Mouse (Mus musculus) layer of hippocampus, adult 9-11 months (tissue): Measurements from ENCODE around the gene Slamf8.

Experiments
- DNase-seq: peaks from one replicate; pipeline ENCODE4 v3.0.0; 2022

Gene Slamf8

DNA sequence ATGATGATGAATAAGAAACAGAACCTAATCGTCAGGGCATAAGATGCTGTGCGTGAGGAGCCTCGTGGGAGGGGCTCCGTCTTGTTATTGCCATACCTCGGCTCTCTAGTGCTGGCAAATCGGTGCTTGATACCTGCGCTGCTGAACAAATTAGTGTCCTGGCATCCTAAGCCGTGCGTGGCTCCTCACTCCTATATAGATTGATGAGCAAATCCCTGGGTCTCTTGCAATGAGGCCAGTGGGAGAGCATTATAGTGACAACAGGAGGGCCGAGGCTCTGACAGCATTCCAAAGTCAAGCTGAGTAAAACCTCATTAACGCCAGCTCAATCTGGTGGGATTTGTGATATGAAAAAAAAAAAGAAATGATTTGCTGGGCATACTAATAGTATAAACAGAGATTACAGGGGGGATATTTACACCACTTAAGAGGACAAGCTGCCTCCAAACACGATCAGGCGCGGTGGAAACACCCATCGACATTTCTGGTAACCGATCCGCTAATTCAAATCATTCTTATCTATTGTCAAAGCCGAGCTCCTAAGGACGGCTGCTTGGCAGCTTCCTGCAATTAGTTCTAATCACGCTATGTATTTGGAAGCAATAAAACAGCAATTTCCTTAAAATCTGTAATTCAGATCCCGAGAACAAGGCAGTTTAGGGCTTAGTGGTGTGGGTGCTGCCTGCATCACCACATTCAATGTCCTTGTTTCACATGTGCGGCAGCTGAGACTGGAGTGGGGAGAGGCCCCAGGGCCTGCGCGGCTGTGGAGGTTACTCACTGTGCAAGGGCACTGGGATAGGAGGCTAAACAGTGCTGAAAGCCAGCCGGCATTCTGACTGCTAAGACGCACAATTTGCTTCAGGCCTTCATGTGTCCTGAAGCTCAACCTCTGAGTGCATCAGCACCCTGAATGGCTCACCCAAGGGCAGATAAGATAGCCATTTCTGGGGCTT, 4.5 kb downstream of the Slamf8 start:
- DNase-seq, result no peak

DNA sequence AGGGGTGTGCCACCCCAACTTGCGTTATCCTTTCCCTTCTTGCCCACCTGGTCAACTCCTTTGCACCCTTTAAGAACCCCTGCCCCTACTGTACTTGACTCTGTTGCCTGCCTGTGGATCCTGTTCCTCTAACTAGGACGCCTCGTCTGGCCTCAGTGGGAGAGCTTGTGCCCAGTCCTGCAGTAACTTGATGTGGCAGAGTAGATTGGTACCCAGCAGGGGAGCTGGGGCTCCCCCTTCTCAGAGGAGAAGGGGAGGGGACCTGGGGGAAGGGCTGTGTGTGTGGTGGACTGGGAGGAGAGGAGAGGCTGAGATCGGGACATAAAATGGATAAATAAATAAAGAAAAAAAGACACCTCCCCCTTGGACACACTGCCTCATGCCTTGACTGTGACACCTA, 5.3 kb downstream of the Slamf8 start:
- DNase-seq, result no peak

DNA sequence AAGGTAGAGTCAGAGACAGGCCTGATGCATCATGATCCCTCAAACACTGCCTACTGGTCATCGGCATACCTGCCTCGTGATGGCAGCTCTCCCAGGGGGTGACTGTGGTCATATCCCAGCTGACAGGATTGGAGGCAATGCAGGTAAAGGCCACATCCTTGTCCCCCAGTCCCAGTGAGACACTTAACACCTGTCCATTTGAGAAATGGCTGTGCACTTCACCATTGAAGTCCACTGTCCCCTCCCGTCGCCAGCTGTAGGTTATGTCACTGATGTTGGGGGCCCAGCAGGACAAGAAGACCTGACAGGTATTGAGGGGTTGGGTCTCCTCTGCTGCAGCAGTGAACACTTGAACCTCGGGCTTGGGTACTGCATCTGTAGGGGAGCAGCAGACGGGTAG, 6.1 kb downstream of the Slamf8 start:
- DNase-seq, result no peak

DNA sequence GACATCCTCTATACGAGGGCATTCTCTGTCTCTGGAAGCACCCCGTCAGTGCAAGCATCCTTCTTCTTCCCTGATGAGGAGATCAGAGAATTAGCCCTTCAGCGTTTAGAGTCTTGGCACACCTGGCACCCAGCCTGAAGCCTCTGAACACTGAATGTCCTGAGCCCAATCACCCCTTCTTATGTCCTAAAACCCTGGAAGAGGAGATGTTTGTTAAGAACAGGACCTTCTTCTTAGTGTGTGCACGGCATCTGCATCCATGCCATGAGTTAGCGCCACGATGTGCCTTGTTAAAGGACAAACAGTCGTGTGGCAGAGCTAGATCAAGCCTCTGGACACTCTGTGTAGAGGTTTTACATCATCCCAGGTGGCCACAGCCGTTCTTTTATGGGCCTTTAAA, 7.9 kb downstream of the Slamf8 start:
- DNase-seq, result no peak

DNA sequence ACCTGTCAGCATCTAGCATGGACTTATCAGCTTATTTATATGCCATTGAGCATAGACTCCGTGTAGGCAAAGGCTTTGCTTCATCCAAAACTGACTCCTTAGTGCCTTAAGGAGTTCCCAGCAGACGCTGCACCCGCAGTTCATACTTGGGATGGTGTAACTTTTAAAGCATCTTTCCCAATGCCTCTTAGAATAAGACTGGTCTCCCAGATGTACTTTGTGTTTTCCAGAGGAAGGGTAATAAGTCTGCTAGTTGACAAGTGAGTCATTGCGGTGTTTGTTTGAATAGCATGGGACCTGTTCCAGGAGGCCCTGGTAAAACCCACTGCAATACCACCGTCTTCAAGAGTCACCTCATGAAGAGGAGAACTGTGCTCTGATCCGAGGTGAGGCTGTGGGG, 10.3 kb downstream of the Slamf8 start:
- DNase-seq, result no peak

DNA sequence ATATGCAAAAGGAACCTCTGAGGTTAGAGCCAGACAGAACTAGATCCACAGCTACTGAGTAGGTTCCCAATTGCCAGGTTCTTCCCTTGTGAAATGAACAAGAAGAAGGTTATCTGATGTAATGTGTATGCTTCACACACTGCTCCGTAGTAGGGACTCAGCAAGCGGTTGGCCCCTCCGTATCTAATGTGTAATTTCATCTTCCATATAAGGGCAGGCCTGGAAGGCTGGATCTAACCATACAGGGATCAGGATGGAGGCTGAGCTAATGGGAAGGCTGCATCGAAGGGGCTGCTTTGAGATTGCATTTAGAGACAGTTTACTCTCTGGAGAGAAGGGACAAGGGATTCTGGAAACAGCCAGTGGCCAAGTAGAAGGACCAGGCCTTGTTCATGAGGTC, 22.6 kb downstream of the Slamf8 start:
- DNase-seq, result no peak

DNA sequence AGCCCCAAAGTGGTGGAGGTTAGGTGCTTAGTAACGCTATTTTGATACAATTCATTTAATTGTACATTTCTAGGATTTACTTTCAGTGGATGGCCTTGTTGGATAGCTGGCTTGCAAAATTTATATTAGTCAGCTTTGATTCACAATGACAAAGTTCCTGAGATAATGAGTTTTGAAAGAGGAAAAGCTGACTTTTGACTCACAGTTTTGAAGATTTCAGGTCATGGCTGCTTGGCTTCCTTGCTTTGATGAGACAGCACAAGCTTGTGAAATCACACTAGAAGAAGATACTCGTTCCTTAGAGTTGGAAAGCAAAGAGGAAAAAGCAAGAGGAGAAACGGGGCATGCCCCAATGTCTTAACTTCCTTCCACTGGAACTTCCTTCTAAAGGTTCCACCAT, 24.2 kb downstream of the Slamf8 start:
- no peak for DNase-seq

DNA sequence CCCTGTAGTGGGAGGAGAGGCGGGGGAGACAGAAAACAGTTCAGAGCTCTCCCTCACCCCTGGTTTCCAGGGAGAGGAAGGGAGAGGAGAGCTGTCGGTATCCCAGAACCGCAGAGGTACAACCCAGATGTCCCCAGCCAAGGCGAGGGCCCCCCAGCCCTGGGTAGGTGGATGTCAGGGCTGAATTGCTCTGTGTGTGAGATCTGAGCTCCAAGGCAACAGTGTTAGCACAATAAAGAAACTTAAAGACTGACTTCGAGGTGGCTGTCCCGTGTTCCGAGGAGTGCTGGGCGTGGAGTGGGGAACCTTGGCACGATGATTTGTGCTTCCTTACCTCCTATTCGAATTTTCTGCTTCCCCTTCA, 26.9 kb downstream of the Slamf8 start:
- no peak for DNase-seq

DNA sequence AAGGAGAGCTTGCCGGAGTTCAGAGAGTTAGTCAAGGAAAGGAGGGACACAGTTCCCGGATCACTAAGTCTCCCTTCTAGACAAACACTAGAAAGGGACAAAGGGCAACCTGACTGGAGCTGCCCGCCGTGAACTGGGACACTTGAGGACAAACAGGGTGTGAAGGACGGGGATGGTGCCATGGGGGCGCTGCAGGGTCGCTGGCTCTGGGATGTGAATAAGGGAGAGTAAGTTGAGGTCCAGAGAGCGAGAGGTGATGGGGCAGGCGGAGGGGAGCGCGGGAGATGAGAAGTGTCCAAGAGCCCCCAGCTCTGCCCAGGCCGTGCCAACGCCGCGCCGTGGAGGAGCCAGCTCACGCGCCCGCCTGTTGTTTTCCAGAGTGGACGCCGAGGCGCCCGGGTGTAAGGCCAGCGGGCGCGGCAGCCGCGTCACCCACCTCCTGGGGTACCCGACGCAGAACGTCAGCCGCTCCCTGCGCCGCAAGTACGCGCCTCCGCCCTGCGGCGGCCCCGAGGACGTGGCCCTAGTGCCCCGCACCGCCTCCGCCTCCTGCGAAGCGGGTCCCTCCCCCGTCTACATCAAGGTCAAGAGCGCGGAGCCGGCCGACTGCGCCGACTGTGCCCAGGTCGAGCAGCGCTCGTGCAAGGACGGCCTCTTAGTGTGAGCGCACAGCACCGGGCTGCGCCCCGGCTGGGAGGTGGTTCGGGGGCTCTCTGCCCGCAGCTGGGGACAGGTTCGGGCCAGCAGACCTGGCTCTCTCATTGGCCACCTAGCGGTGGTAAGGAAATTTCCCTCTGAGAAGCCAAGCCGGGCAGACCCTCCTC, 27.5 kb downstream of the Slamf8 start:
- DNase-seq, result peak; percentile 38

DNA sequence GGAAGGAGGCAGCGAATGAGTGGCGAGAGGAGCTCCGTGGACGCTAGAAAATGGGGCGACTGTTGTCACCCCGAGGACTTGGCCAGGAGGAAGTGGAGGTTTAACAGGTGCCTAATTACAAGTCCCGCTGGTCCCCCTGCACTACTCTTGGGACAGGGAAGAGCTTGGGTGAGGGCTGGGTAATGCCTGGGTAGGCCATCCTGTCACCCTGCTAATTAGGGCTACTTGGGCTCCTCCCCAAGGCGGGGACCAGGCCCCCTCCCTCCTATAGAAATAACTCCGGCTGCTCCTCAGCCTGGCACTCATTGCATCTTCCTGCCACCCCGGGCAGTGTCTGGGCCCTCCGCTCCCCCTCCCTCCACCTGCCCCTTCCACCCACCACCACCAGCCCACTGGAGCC, 34.7 kb downstream of the Slamf8 start, which contains the start of gene Vsig8:
Gene Vsig8, plus strand, starts transcription at position 301 of the 400 bp plus-strand sequence.
- DNase-seq, result no peak

DNA sequence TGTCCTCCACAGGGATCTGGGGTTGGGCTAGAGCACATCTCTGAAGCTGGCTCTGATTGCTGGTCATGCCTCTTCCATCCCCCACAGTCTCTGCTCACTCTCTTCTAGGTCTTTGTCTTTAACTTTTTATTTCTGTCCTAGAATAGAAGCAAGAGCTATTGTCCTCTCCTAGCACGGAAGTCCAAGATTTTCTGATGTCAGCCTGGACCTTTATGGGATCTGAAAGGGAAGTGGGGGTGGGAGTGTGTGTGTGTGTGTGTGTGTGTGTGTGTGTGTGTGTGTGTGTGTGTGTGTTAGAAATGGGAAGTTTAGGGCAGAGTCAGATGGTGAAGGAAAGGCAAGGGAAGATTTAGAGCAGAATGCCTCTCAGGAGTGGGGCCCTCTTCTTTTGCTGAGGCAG, 37.7 kb downstream of the Slamf8 start:
- no peak for DNase-seq

DNA sequence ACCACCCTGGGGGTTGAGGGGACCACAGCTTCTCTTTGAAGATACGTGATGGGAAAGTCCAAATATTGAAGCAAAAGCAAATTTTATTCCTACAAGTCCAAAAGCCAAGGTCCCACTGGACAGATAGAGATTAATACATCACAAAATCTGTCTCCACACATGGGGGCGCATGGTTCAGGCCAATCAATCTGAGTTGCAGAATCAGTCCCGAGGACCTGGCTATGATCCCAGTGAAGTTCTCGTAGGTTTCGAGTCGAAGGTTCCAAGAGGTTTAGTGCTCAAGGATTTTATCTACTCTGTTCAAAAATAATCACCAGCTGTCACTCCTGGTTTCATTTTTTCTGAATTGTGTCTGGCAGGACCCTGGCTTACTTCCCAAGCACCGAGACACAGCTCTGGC, 39.4 kb downstream of the Slamf8 start:
- DNase-seq, result no peak

DNA sequence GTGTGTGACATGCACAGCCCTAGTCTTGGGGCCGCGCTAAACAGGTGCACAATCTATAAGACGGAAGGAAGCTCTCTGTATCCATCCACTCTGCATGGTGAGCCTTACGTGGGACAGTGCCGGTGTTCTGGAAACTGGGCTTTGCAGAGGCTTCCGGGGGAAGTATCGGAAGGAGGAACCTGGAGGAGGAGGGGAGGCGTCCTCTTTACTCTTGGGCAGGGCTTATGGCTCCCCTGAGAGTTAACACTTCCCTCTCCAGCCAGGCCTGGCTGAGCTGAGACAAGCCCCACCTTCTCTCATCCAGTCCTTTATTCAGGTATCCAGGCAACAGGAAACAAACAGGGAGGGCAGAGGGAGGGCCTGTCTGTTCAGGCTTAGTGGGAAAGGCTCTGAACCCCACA, 39.8 kb downstream of the Slamf8 start:
- peak; percentile 58 for DNase-seq

DNA sequence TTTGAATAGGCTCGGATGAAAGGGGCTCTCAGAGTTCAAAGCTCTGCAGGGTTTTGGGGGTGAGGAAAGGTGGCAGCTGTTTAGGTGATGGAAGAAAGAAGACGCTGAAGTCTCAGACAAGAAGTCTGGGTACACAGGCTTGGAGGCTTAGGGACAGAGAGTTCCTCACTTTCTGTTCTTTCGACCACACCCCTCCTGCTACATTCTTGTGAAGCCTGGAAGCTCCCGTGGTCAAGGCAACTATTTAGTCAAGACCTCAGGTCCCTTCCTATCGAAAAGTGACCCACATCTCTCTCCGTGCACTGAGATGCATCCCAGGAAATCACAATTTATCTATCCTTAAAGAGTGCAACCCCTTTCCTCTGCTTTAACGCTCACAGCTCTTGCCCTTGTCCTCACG, 40.7 kb downstream of the Slamf8 start:
- DNase-seq, result no peak

DNA sequence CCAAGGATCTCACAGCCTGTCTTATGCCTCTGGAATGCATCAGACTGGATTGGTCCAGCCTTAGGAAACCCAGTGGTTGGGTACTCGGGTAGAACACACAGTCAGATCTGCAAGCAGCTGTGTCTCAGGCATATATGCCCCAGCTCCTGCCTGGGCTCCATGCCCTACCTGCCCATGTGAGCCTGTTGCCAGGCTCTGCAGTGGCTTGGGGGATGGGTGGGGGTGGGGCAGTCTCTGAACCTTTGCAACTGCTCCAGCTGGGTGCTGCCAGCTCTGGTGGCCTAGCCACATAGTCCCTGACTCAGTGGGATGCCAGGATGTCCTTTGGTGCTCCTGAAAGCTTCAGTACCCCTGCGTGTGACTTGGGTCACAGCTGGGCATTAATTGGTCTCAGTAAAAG, 41.1 kb downstream of the Slamf8 start:
- DNase-seq, result no peak

DNA sequence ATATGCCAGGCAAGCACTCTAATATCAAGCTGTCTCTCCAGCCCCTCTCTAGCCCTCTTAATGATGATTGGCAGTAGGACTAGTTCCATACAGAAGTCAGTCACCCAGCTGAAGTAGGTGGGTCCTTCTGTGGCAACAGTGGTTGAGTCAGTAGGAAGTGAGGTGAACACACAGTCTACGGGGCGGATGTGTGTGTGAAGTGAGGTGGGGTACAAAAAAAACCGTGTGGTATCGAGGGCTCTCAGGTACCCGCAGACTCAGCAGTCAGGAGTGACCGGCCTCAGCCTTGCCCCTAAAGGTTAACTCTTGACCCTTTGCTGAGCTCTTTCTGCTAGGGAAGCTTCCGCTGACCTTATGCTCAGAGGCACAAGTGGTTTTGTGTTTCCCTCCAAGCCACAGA, 41.9 kb downstream of the Slamf8 start:
- no peak for DNase-seq

DNA sequence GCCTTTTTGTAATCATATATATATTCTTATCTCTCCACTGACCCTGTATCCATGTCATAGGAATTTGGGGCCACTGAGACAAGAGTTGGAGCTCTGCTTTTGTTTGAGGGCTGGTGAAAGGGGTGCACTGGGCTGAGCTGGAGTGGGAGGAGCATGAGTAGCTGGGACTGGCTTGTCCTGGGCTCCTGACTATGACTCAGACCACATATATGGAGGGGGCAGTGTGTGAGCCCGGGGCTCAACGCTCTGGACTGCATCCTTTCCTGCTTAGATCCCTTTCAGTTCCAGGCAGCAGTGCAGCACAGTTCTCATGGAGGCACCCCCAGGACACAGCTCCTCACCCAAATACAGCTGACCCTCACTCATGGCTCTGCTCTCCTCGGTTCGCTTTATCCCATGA, 44.3 kb downstream of the Slamf8 start:
- no peak for DNase-seq

DNA sequence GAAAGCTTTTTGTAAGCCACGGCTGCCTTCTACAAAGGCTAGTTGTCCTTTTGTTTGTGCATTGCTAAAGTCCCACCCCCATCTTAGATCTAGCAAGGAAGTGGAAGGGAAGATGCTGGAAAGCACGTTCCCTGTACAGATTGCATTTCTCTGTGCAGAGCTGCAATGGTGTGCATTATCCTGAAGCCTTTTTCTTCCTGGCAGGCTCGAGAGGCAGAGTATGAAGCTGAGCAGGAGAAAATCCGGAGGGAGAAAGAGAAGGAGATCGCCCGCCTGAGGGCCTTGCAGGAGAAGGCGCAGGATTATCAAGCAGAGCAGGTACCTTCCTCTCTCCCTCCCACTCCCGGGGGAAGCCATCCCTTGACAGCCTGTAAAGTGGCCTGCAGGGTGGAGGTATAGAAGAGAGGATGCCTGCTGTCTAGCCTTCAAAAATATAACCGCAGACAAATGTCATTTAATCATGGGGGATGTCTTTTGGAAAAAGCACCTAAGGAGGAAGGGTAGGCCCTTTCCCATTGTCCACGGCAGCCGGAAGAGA, 50.0 kb downstream of the Slamf8 start:
- DNase-seq, result no peak

DNA sequence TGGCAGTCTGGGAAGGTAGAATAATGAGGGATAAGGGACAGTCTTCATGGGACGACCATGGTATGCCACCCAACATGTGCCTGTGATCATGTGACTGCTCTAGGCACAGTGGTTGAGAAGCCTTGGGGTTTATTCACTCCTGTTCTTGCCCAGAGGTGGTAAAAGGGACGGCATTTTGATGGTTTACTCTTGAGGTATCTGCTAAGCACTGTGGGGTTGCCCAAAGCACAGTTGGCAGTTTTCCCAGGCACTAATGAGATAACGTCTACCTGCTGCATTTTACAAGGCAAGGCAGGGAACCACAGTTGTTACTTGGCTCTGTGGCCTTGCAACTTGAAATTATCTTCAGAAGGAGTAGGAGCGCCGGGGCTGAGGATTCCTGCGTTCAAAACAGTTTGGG, 50.5 kb downstream of the Slamf8 start:
- DNase-seq, result no peak

DNA sequence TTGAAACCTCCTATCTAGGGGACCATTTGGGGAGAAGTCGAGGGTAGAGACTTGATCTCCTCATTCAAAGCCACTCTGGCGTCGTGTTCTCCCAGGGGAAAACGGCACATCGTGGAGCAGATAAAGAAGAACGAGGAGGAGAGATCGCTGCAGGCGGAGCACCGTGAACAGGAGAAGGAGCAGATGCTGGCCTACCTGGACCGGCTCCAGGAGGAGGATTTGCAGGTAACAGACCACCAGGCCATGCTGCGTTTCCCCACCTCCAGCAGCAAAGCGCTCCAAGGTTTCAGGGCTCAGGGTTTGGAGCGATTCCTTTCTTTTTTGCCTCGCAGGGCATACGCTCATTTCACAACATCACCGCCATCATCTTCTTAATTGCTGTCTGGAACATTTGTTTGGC, 55.3 kb downstream of the Slamf8 start:
- DNase-seq, result no peak

DNA sequence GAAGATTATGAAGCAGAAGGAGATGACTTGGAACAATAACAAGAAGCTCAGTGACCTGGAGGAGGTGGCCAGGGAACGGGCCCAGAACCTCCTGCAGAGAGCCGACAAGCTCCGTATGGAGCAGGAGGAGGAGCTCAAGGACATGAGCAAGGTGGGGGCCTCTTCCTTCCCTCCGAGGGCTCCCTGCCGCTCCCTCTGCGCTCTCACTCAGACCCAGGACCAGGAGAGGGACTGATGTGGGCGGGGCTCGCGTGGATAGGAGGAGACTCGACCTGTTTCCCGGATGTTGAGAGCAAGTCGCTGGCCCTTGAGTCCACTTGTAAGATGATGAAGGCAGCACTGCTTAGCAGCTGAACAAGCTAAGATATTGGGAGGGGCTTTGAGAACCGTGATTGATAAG, 57.8 kb downstream of the Slamf8 start:
- no peak for DNase-seq
